Mouse (Mus musculus) T-helper 17 cell (primary cell): ENCODE results near the gene Rpp25.

Experiments
- in situ Hi-C, 2 experiments: fragments of 300-600 bp; cut with MboI, MseI; formaldehyde crosslinking; loops; 1 replicate in 1 of 2; 2 replicates in 1 of 2; pipeline ENCODE4 v1.15.1; 2025; ENCODE audit warnings: high pct_unique_total_duplicates in 2 of 2

The Rpp25 gene

GRCm38 (mm10) chr9:57503622-57504380, at the start of gene Rpp25:
Rpp25 (plus strand) TSS chr9:57504026.
- in situ Hi-C loops, result no loop called here

- in situ Hi-C loops, result no loop called here
Measured at GRCm38 (mm10) chr9:57459707-57460106, 44.1 kb upstream of the Rpp25 start.

GRCm38 (mm10) chr9:57462866-57463265, 41.0 kb upstream of the Rpp25 start:
- in situ Hi-C loops, result no loop called here

- in situ Hi-C loops, result no loop called here
Measured at GRCm38 (mm10) chr9:57466101-57466500, 37.7 kb upstream of the Rpp25 start.

GRCm38 (mm10) chr9:57467271-57467771, 36.5 kb upstream of the Rpp25 start:
- in situ Hi-C loops, result no loop called here

- in situ Hi-C loops, result no loop called here
Measured at GRCm38 (mm10) chr9:57467896-57468549, 35.8 kb upstream of the Rpp25 start, which contains the start of gene Scamp5. Scamp5 (minus strand) TSS chr9:57468060.

- in situ Hi-C loops, result no loop called here
Measured at GRCm38 (mm10) chr9:57468914-57469313, 34.9 kb upstream of the Rpp25 start.

GRCm38 (mm10) chr9:57485774-57486173, 18.1 kb upstream of the Rpp25 start:
- in situ Hi-C loops, result loop anchor here in 1 of 2 experiments (10.0 kb wide), 1 partner anchor 59 kb away; no protein-coding TSS in a partner anchor

GRCm38 (mm10) chr9:57487807-57488206, 16.0 kb upstream of the Rpp25 start:
- in situ Hi-C loops, result loop anchor here in 1 of 2 experiments (10.0 kb wide), 1 partner anchor 57 kb away; no protein-coding TSS in a partner anchor

- in situ Hi-C loops, result no loop called here
Measured at GRCm38 (mm10) chr9:57493532-57493931, 10.3 kb upstream of the Rpp25 start.

- in situ Hi-C loops, result no loop called here
Measured at GRCm38 (mm10) chr9:57494970-57495369, 8.9 kb upstream of the Rpp25 start.

- in situ Hi-C loops, result no loop called here
Measured at GRCm38 (mm10) chr9:57497236-57497635, 6.6 kb upstream of the Rpp25 start.

- in situ Hi-C loops, result no loop called here
Measured at GRCm38 (mm10) chr9:57498536-57498935, 5.3 kb upstream of the Rpp25 start.

- in situ Hi-C loops, result no loop called here
Measured at GRCm38 (mm10) chr9:57501452-57501851, 2.4 kb upstream of the Rpp25 start.

GRCm38 (mm10) chr9:57501861-57502260, 2.0 kb upstream of the Rpp25 start:
- in situ Hi-C loops, result no loop called here

GRCm38 (mm10) chr9:57502911-57503621, 760 bp upstream of the Rpp25 start:
- in situ Hi-C loops, result no loop called here

- in situ Hi-C loops, result no loop called here
Measured at GRCm38 (mm10) chr9:57504381-57504700, 515 bp downstream of the Rpp25 start.

GRCm38 (mm10) chr9:57504891-57505290, 1.1 kb downstream of the Rpp25 start:
- in situ Hi-C loops, result loop anchor here in 1 of 2 experiments (5.0 kb wide), 1 partner anchor 53 kb away; no protein-coding TSS in a partner anchor

GRCm38 (mm10) chr9:57505700-57506099, 1.9 kb downstream of the Rpp25 start:
- in situ Hi-C loops, result loop anchor here in 1 of 2 experiments (5.0 kb wide), 1 partner anchor 53 kb away; no protein-coding TSS in a partner anchor

- in situ Hi-C loops, result no loop called here
Measured at GRCm38 (mm10) chr9:57510577-57510976, 6.8 kb downstream of the Rpp25 start.

- in situ Hi-C loops, result loop anchor here in 1 of 2 experiments (5.0 kb wide), 1 partner anchor 35 kb away; no protein-coding TSS in a partner anchor
Measured at GRCm38 (mm10) chr9:57517113-57517512, 13.3 kb downstream of the Rpp25 start.
